17 mouse cellular contexts compared by ENCODE assay signal in the genomic region with DNA sequence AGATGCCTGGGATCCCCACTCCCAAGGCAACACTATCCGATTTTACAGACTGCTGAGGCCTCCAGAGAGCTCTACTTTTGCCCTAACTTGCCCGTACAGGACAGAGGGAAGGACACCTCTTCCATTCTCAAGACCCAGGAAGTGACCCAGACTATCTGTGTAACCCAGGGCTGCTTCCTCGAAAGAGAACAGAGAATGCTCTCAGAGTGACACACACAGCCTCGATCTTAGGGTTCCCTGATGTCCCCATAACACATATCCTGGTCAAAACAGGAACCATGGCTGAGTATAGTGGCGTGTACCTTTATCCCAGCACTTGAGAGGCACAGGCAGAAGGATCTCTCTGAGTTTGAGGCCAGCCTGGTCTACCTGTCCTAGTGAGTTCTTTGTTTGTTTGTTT. TPM values are rescaled to one million over a fixed set of nuclear protein-coding genes. Genes with fewer than 3 reads are reported as not detected.
A peak's percentile ranks its signal among the peaks of the same experiment; 100 is the strongest.
DNase-seq lines count a peak whose midpoint lies in the region; ATAC-seq lines count a peak whose summit lies in the region.
"Had no signal": no experiment of that assay in that cellular context is flagged by ENCODE, and none has a peak within 500 bp of the region (broad histone marks: within the 10 kb centered on the region; RNA-seq: fewer than 3 reads in every experiment).

No protein-coding gene starts in this region.

- intact Hi-C loops in heart, postnatal 10 days (cut with DNase I), result loop anchor here (5.0 kb wide), 1 partner anchor 66 kb away; no protein-coding TSS in a partner anchor

- H3K27ac ChIP-seq in embryonic facial prominence, embryonic 12.5 days, result no peak overlapping the region
- H3K27ac ChIP-seq in forebrain, embryonic 15.5 days (replicated peaks), result no peak overlapping the region
- H3K27ac ChIP-seq in hindbrain, embryonic 16.5 days (ENCODE audit: low read depth, low read length), result no peak overlapping the region
- no peak overlapping the region for H3K27ac ChIP-seq in midbrain, embryonic 16.5 days (ENCODE audit: low read length)
- no peak overlapping the region for H3K27ac ChIP-seq in heart, embryonic 10.5 days
- H3K27ac ChIP-seq: kidney, embryonic 15.5 days had no signal

- H3K4me1 ChIP-seq in embryonic facial prominence, embryonic 12.5 days, result peaks cover 43% of the 10 kb centered on the region
- H3K4me1 ChIP-seq in forebrain, embryonic 15.5 days, result peaks cover 91% of the 10 kb centered on the region
- peaks cover 68% of the 10 kb centered on the region for H3K4me1 ChIP-seq in hindbrain, embryonic 16.5 days (ENCODE audit: control insufficient read depth, insufficient read depth, low read depth, low read length)
- peaks cover 77% of the 10 kb centered on the region for H3K4me1 ChIP-seq in midbrain, embryonic 16.5 days (ENCODE audit: control insufficient read depth, insufficient read depth, low read length)
- H3K4me1 ChIP-seq in heart, embryonic 10.5 days, result peaks cover 42% of the 10 kb centered on the region

- WGBS in embryonic facial prominence, embryonic 12.5 days, result 77% methylated on average over 5 of the region's 5 CpGs
- 89% methylated on average over 5 of the region's 5 CpGs for WGBS in forebrain, embryonic 15.5 days
- WGBS in hindbrain, embryonic 16.5 days, result 84% methylated on average over 5 of the region's 5 CpGs
- 83% methylated on average over 5 of the region's 5 CpGs for WGBS in midbrain, embryonic 16.5 days
- 74% methylated on average over 5 of the region's 5 CpGs for WGBS in heart, embryonic 10.5 days

- no peaks in the 10 kb centered on the region for H3K27me3 ChIP-seq in embryonic facial prominence, embryonic 12.5 days
- no peaks in the 10 kb centered on the region for H3K27me3 ChIP-seq in forebrain, embryonic 15.5 days
- no peaks in the 10 kb centered on the region for H3K27me3 ChIP-seq in hindbrain, embryonic 16.5 days (replicated peaks; ENCODE audit: control insufficient read depth, insufficient read depth, low read length)
- H3K27me3 ChIP-seq in midbrain, embryonic 16.5 days (ENCODE audit: control insufficient read depth, insufficient read depth, low read depth, low read length), result no peaks in the 10 kb centered on the region
- H3K27me3 ChIP-seq in heart, embryonic 10.5 days (ENCODE audit: insufficient read depth, poor library complexity, severe bottlenecking), result no peaks in the 10 kb centered on the region
- H3K27me3 ChIP-seq: kidney, embryonic 15.5 days had no signal

- H3K9me3 ChIP-seq in embryonic facial prominence, embryonic 12.5 days, result no peaks in the 10 kb centered on the region
- no peaks in the 10 kb centered on the region for H3K9me3 ChIP-seq in forebrain, embryonic 15.5 days
- no peaks in the 10 kb centered on the region for H3K9me3 ChIP-seq in hindbrain, embryonic 16.5 days (ENCODE audit: control insufficient read depth, low read length)
- no peaks in the 10 kb centered on the region for H3K9me3 ChIP-seq in midbrain, embryonic 16.5 days (replicated peaks; ENCODE audit: control insufficient read depth, low read length, poor library complexity, severe bottlenecking)
- no peaks in the 10 kb centered on the region for H3K9me3 ChIP-seq in heart, embryonic 10.5 days
- H3K9me3 ChIP-seq: kidney, embryonic 15.5 days; liver, embryonic 13.5 days had no signal

- H3K9ac ChIP-seq in embryonic facial prominence, embryonic 12.5 days, result no peak overlapping the region
- peak overlapping the region; percentile 40 for H3K9ac ChIP-seq in forebrain, embryonic 15.5 days (replicated peaks)
- no peak overlapping the region; the same call in 1 of the 2 replicates for H3K9ac ChIP-seq in hindbrain, embryonic 16.5 days (ENCODE audit: low read depth, low read length)
- H3K9ac ChIP-seq in midbrain, embryonic 16.5 days (ENCODE audit: low read depth, low read length), result peak overlapping the region; percentile 54
- H3K9ac ChIP-seq: kidney, embryonic 15.5 days; liver, embryonic 13.5 days had no signal

- no peak for DNase-seq in ovary, postnatal 36 days (ENCODE audit: low spot score)
- DNase-seq in heart, postnatal 10 days, result no peak
- no peak for DNase-seq in spleen, postnatal 14 days (ENCODE audit: low spot score in 2 of 2)
- DNase-seq in heart, embryonic 10.5 days (ENCODE audit: low spot score), result no peak
- DNase-seq: adrenal gland, postnatal 25 days; cerebellum, postnatal 14 days; liver, embryonic 13.5 days; lung, postnatal 10 days; spleen, adult 18-20 months had no signal

- H3K4me3 ChIP-seq in embryonic facial prominence, embryonic 12.5 days, result no peak overlapping the region
- peak overlapping the region; percentile 56 for H3K4me3 ChIP-seq in forebrain, embryonic 15.5 days
- peak overlapping the region; percentile 50 for H3K4me3 ChIP-seq in hindbrain, embryonic 16.5 days (ENCODE audit: low read length)
- peak overlapping the region; percentile 69 for H3K4me3 ChIP-seq in midbrain, embryonic 16.5 days (ENCODE audit: low read depth, low read length)
- no peak overlapping the region for H3K4me3 ChIP-seq in heart, embryonic 10.5 days
- H3K4me3 ChIP-seq: kidney, embryonic 15.5 days; liver, embryonic 13.5 days had no signal

- peak overlapping the region; percentile 6; the same call in 1 of the 2 replicates for H3K4me2 ChIP-seq in embryonic facial prominence, embryonic 12.5 days (replicated peaks)
- peak overlapping the region; percentile 77 for H3K4me2 ChIP-seq in forebrain, embryonic 15.5 days (replicated peaks)
- H3K4me2 ChIP-seq in hindbrain, embryonic 16.5 days (ENCODE audit: low read length), result peak overlapping the region; percentile 71
- peak overlapping the region; percentile 79 for H3K4me2 ChIP-seq in midbrain, embryonic 16.5 days (ENCODE audit: low read length)
- H3K4me2 ChIP-seq: kidney, embryonic 15.5 days had no signal

- ATAC-seq in embryonic facial prominence, embryonic 12.5 days (ENCODE audit: insufficient number of reproducible peaks, insufficient read depth, low FRiP score, low TSS enrichment), result no peak
- no peak for ATAC-seq in forebrain, embryonic 15.5 days (replicated peaks)
- ATAC-seq in hindbrain, embryonic 16.5 days, result no peak
- no peak for ATAC-seq in midbrain, embryonic 16.5 days

- peaks cover 37% of the 10 kb centered on the region for H3K36me3 ChIP-seq in embryonic facial prominence, embryonic 12.5 days
- H3K36me3 ChIP-seq in forebrain, embryonic 15.5 days, result peaks cover 12% of the 10 kb centered on the region
- peaks cover 7% of the 10 kb centered on the region for H3K36me3 ChIP-seq in hindbrain, embryonic 16.5 days (ENCODE audit: control insufficient read depth, insufficient read depth, low read length)
- H3K36me3 ChIP-seq in midbrain, embryonic 16.5 days (ENCODE audit: control insufficient read depth, insufficient read depth, low read length), result peaks cover 5% of the 10 kb centered on the region
- H3K36me3 ChIP-seq in heart, embryonic 10.5 days, result peaks cover 51% of the 10 kb centered on the region
- H3K36me3 ChIP-seq: G1E had no signal

RNA-seq across cellular contexts. Expression of a gene that starts 13.5 kb away (rescaled TPM):
- 100.0 and 101 TPM in 2 replicates for polyA plus RNA-seq in embryonic facial prominence, embryonic 12.5 days (2016; fragmentation: Nextera tagmentation; extraction: Ambion mirVana)
- 103 and 108 TPM in 2 replicates for polyA plus RNA-seq in forebrain, embryonic 15.5 days (2015; fragmentation: Nextera tagmentation; extraction: Ambion mirVana)
- polyA plus RNA-seq in hindbrain, embryonic 16.5 days (2015; fragmentation: Nextera tagmentation; extraction: Ambion mirVana), result 94.4 and 118 TPM in 2 replicates
- polyA plus RNA-seq in midbrain, embryonic 16.5 days (2015; fragmentation: Nextera tagmentation; extraction: Ambion mirVana), result 126 and 129 TPM in 2 replicates
- total RNA-seq in heart, postnatal 10 days (2021), result 100 to 1,000 TPM in 1 of 2 experiments, 10 to 100 TPM in 1; 92.1 to 104 TPM
- 46.3 and 51.3 TPM in 2 replicates for polyA plus RNA-seq in heart, embryonic 10.5 days (2016; fragmentation: Nextera tagmentation; extraction: Ambion mirVana)

RNA-seq across cellular contexts. Expression of a gene that starts 16.9 kb away (rescaled TPM):
- 1.1 and 1.3 TPM in 2 replicates for polyA plus RNA-seq in embryonic facial prominence, embryonic 12.5 days (2016; fragmentation: Nextera tagmentation; extraction: Ambion mirVana)
- 1.5 and 2.1 TPM in 2 replicates for polyA plus RNA-seq in forebrain, embryonic 15.5 days (2015; fragmentation: Nextera tagmentation; extraction: Ambion mirVana)
- polyA plus RNA-seq in hindbrain, embryonic 16.5 days (2015; fragmentation: Nextera tagmentation; extraction: Ambion mirVana), result 1.4 and 1.8 TPM in 2 replicates
- 1.2 and 1.4 TPM in 2 replicates for polyA plus RNA-seq in midbrain, embryonic 16.5 days (2015; fragmentation: Nextera tagmentation; extraction: Ambion mirVana)
- total RNA-seq in heart, postnatal 10 days (2021), result 1 to 10 TPM; 1.3 TPM
- 0.59 TPM in 1 of 2 replicates, not detected in the other for polyA plus RNA-seq in heart, embryonic 10.5 days (2016; fragmentation: Nextera tagmentation; extraction: Ambion mirVana)
- total RNA-seq: layer of hippocampus, postnatal 10 days had no signal

RNA-seq across cellular contexts. Expression of a gene that starts 19.4 kb away (rescaled TPM):
- polyA plus RNA-seq in embryonic facial prominence, embryonic 12.5 days (2016; fragmentation: Nextera tagmentation; extraction: Ambion mirVana), result 2.0 and 3.1 TPM in 2 replicates
- polyA plus RNA-seq in forebrain, embryonic 15.5 days (2015; fragmentation: Nextera tagmentation; extraction: Ambion mirVana), result 4.2 and 4.3 TPM in 2 replicates
- 3.7 and 5.3 TPM in 2 replicates for polyA plus RNA-seq in hindbrain, embryonic 16.5 days (2015; fragmentation: Nextera tagmentation; extraction: Ambion mirVana)
- 3.7 and 4.2 TPM in 2 replicates for polyA plus RNA-seq in midbrain, embryonic 16.5 days (2015; fragmentation: Nextera tagmentation; extraction: Ambion mirVana)
- 1 to 10 TPM; 6.1 to 8.2 TPM for total RNA-seq in heart, postnatal 10 days (2021)
- polyA plus RNA-seq in heart, embryonic 10.5 days (2016; fragmentation: Nextera tagmentation; extraction: Ambion mirVana), result 1.3 and 2.0 TPM in 2 replicates
- polyA plus RNA-seq: G1E had no signal

RNA-seq across cellular contexts. Expression of a gene that starts 31.9 kb away (rescaled TPM):
- polyA plus RNA-seq in embryonic facial prominence, embryonic 12.5 days (2016; fragmentation: Nextera tagmentation; extraction: Ambion mirVana), result 0.70 and 1.1 TPM in 2 replicates
- polyA plus RNA-seq in forebrain, embryonic 15.5 days (2015; fragmentation: Nextera tagmentation; extraction: Ambion mirVana), result 1.7 and 2.0 TPM in 2 replicates
- 2.2 and 2.4 TPM in 2 replicates for polyA plus RNA-seq in hindbrain, embryonic 16.5 days (2015; fragmentation: Nextera tagmentation; extraction: Ambion mirVana)
- 2.0 and 2.7 TPM in 2 replicates for polyA plus RNA-seq in midbrain, embryonic 16.5 days (2015; fragmentation: Nextera tagmentation; extraction: Ambion mirVana)
- total RNA-seq in heart, postnatal 10 days (2021), result 100 to 1,000 TPM; 138 to 156 TPM
- polyA plus RNA-seq in heart, embryonic 10.5 days (2016; fragmentation: Nextera tagmentation; extraction: Ambion mirVana), result 0.64 and 1.2 TPM in 2 replicates
- polyA plus RNA-seq: G1E; liver, embryonic 13.5 days; testis, adult 2 months had no signal

RNA-seq across cellular contexts. Expression of a gene that starts 50.9 kb away (rescaled TPM):
- polyA plus RNA-seq in embryonic facial prominence, embryonic 12.5 days (2016; fragmentation: Nextera tagmentation; extraction: Ambion mirVana), result 32.5 and 35.7 TPM in 2 replicates
- polyA plus RNA-seq in forebrain, embryonic 15.5 days (2015; fragmentation: Nextera tagmentation; extraction: Ambion mirVana), result 27.3 and 29.0 TPM in 2 replicates
- polyA plus RNA-seq in hindbrain, embryonic 16.5 days (2015; fragmentation: Nextera tagmentation; extraction: Ambion mirVana), result 26.2 and 29.2 TPM in 2 replicates
- polyA plus RNA-seq in midbrain, embryonic 16.5 days (2015; fragmentation: Nextera tagmentation; extraction: Ambion mirVana), result 26.8 and 26.9 TPM in 2 replicates
- 1 to 10 TPM; 8.5 to 9.2 TPM for total RNA-seq in heart, postnatal 10 days (2021)
- polyA plus RNA-seq in heart, embryonic 10.5 days (2016; fragmentation: Nextera tagmentation; extraction: Ambion mirVana), result 15.2 and 15.9 TPM in 2 replicates

Comparison
In these comparisons a context has a peak if more than half of its experiments do, and no peak if none do; other contexts are left out.
1. H3K4me2 ChIP-seq: peak in every context shown above with its lines; median percentile 79 in midbrain, embryonic 16.5 days; 77 in forebrain, embryonic 15.5 days; 71 in hindbrain, embryonic 16.5 days; 6 in embryonic facial prominence, embryonic 12.5 days.
2. H3K4me3 ChIP-seq: peak in forebrain, embryonic 15.5 days (single experiment), hindbrain, embryonic 16.5 days (single experiment) and midbrain, embryonic 16.5 days (single experiment); none in embryonic facial prominence, embryonic 12.5 days (single experiment) and heart, embryonic 10.5 days (single experiment).
3. H3K9ac ChIP-seq: peak in forebrain, embryonic 15.5 days (single experiment) and midbrain, embryonic 16.5 days (single experiment); none in embryonic facial prominence, embryonic 12.5 days (single experiment) and hindbrain, embryonic 16.5 days (single experiment).